Mouse (Mus musculus) NIH3T3 (cell line): ENCODE data around the gene Eif4g3.

Experiments used
- DNase-seq: peaks from one replicate; pipeline ENCODE4 v3.0.0-alpha.2; 2012; ENCODE audit warnings: low read depth

The Eif4g3 gene

GRCm38 (mm10) chr4:138101795-138102194 is 109.0 kb downstream of the Eif4g3 start:
- DNase-seq: no peak

- DNase-seq: no peak
Measured at GRCm38 (mm10) chr4:138102413-138102812, 109.6 kb downstream of the Eif4g3 start.

GRCm38 (mm10) chr4:138104967-138105366 is 112.1 kb downstream of the Eif4g3 start:
- no peak for DNase-seq

GRCm38 (mm10) chr4:138107441-138108409 is 114.9 kb downstream of the Eif4g3 start:
- peak; percentile 87 for DNase-seq

- no peak for DNase-seq
Measured at GRCm38 (mm10) chr4:138108541-138108940, 115.7 kb downstream of the Eif4g3 start.

- no peak for DNase-seq
Measured at GRCm38 (mm10) chr4:138109332-138109731, 116.5 kb downstream of the Eif4g3 start.

- no peak for DNase-seq
Measured at GRCm38 (mm10) chr4:138111858-138112257, 119.0 kb downstream of the Eif4g3 start.

GRCm38 (mm10) chr4:138119740-138120139 is 126.9 kb downstream of the Eif4g3 start:
- DNase-seq: no peak

GRCm38 (mm10) chr4:138124046-138124445 is 131.2 kb downstream of the Eif4g3 start:
- no peak for DNase-seq

- DNase-seq: peak; percentile 69
Measured at GRCm38 (mm10) chr4:138127371-138127770, 134.5 kb downstream of the Eif4g3 start.

GRCm38 (mm10) chr4:138127781-138128180 is 135.0 kb downstream of the Eif4g3 start:
- peak; percentile 25 for DNase-seq

GRCm38 (mm10) chr4:138130149-138130548 is 137.3 kb downstream of the Eif4g3 start:
- DNase-seq: peak; percentile 64

- no peak for DNase-seq
Measured at GRCm38 (mm10) chr4:138131226-138131625, 138.4 kb downstream of the Eif4g3 start.

GRCm38 (mm10) chr4:138131716-138132115 is 138.9 kb downstream of the Eif4g3 start:
- DNase-seq: no peak

- no peak for DNase-seq
Measured at GRCm38 (mm10) chr4:138133360-138133759, 140.5 kb downstream of the Eif4g3 start.

- DNase-seq: peak; percentile 20
Measured at GRCm38 (mm10) chr4:138137336-138137735, 144.5 kb downstream of the Eif4g3 start.

GRCm38 (mm10) chr4:138137804-138138203 is 145.0 kb downstream of the Eif4g3 start:
- DNase-seq: no peak

GRCm38 (mm10) chr4:138138219-138138618 is 145.4 kb downstream of the Eif4g3 start:
- peak; percentile 27 for DNase-seq

GRCm38 (mm10) chr4:138141358-138141757 is 148.5 kb downstream of the Eif4g3 start:
- no peak for DNase-seq

- no peak for DNase-seq
Measured at GRCm38 (mm10) chr4:138147176-138147575, 154.4 kb downstream of the Eif4g3 start.

- no peak for DNase-seq
Measured at GRCm38 (mm10) chr4:138149977-138150376, 157.2 kb downstream of the Eif4g3 start.

- DNase-seq: no peak
Measured at GRCm38 (mm10) chr4:138151226-138151625, 158.4 kb downstream of the Eif4g3 start.

- peak; percentile 64 for DNase-seq
Measured at GRCm38 (mm10) chr4:138153980-138154379, 161.2 kb downstream of the Eif4g3 start.

- DNase-seq: no peak
Measured at GRCm38 (mm10) chr4:138160918-138161317, 168.1 kb downstream of the Eif4g3 start.
